ENCODE assay signal across 11 mouse cellular contexts in genomic region chr7:143305808-143306207, GRCm38 (mm10).
DNase-seq lines count a peak whose midpoint lies in the region; ATAC-seq and TF ChIP-seq lines count a peak whose summit lies in the region.
"Had no signal": no experiment of that assay in that cellular context is flagged by ENCODE, and none has a peak within 500 bp of the region (broad histone marks: within the 10 kb centered on the region; RNA-seq: fewer than 3 reads in every experiment).

No protein-coding gene starts in this region.

- TF ChIP-seq CTCF in lung, embryonic 14.5 days (IDR thresholded peaks at IDR 0.05; ENCODE audit: low read depth) = no peak

- H3K9ac ChIP-seq in forebrain, embryonic 16.5 days (replicated peaks; ENCODE audit: low read depth, low read length) = no peak overlapping the region
- H3K9ac ChIP-seq in lung, embryonic 14.5 days = peak overlapping the region; percentile 8; the same call in 1 of the 2 replicates
- H3K9ac ChIP-seq in hindbrain, embryonic 13.5 days = no peak overlapping the region; the same call in 1 of the 2 replicates
- no peak overlapping the region for H3K9ac ChIP-seq in neural tube, embryonic 14.5 days (replicated peaks; ENCODE audit: low read depth, low read length)

- 65% methylated on average over 10 of the region's 10 CpGs for WGBS in forebrain, embryonic 10.5 days
- WGBS in forebrain, embryonic 16.5 days = 56% methylated on average over 10 of the region's 10 CpGs
- 32% methylated on average over 10 of the region's 10 CpGs for whole genome bisulfite sequencing in lung, embryonic 14.5 days
- 31% methylated on average over 10 of the region's 10 CpGs for whole genome bisulfite sequencing in hindbrain, embryonic 13.5 days
- 17% methylated on average over 10 of the region's 10 CpGs for WGBS in neural tube, embryonic 14.5 days

- ATAC-seq in forebrain, embryonic 16.5 days = no peak
- peak; percentile 51; the same call in 1 of the 2 replicates for ATAC-seq in lung, embryonic 14.5 days (ENCODE audit: insufficient read depth)
- no peak for ATAC-seq in hindbrain, embryonic 13.5 days (ENCODE audit: low FRiP score)
- 0 out of 2 replicates have a peak, but pooled peaks have one; percentile 56 for ATAC-seq in neural tube, embryonic 14.5 days (ENCODE audit: low read depth)

- H3K4me2 ChIP-seq in forebrain, embryonic 16.5 days (ENCODE audit: low read length) = no peak overlapping the region
- H3K4me2 ChIP-seq in lung, embryonic 14.5 days = peak overlapping the region; percentile 23; the same call in 1 of the 2 replicates
- no peak overlapping the region for H3K4me2 ChIP-seq in hindbrain, embryonic 13.5 days
- H3K4me2 ChIP-seq in neural tube, embryonic 14.5 days (ENCODE audit: low read depth, low read length) = no peak overlapping the region

- peaks cover 36% of the 10 kb centered on the region for H3K4me1 ChIP-seq in forebrain, embryonic 10.5 days
- H3K4me1 ChIP-seq in forebrain, embryonic 16.5 days (replicated peaks; ENCODE audit: control insufficient read depth, insufficient read depth, low read length) = no peaks in the 10 kb centered on the region
- peaks cover 14% of the 10 kb centered on the region for H3K4me1 ChIP-seq in lung, embryonic 14.5 days (ENCODE audit: insufficient read depth)
- H3K4me1 ChIP-seq in hindbrain, embryonic 13.5 days (replicated peaks) = peaks cover 19% of the 10 kb centered on the region
- 0 out of 2 replicates have a peak, but pooled peaks cover 3% of the 10 kb centered on the region for H3K4me1 ChIP-seq in neural tube, embryonic 14.5 days (ENCODE audit: control insufficient read depth, insufficient read depth, low read length)

- no peaks in the 10 kb centered on the region for H3K9me3 ChIP-seq in forebrain, embryonic 10.5 days
- no peaks in the 10 kb centered on the region for H3K9me3 ChIP-seq in forebrain, embryonic 16.5 days (ENCODE audit: control insufficient read depth, low read length)
- H3K9me3 ChIP-seq in lung, embryonic 14.5 days (ENCODE audit: low read depth, low read length) = no peaks in the 10 kb centered on the region
- H3K9me3 ChIP-seq in hindbrain, embryonic 13.5 days = no peaks in the 10 kb centered on the region
- H3K9me3 ChIP-seq in neural tube, embryonic 14.5 days (ENCODE audit: control insufficient read depth, low read length) = no peaks in the 10 kb centered on the region

- no peak for DNase-seq in forebrain, embryonic 10.5 days (ENCODE audit: extremely low spot score, low spot score)
- peak; percentile 49 for DNase-seq in lung, embryonic 14.5 days
- no peak for DNase-seq in lung, postnatal 10 days
- DNase-seq in cerebellum, adult 9-10 months = no peak
- DNase-seq in urinary bladder, postnatal 4 days (ENCODE audit: low spot score in 2 of 2) = no peak
- DNase-seq: heart, adult 2 months; kidney, postnatal 36 days; thymus, postnatal 14 days had no signal

- H3K4me3 ChIP-seq in forebrain, embryonic 10.5 days = no peak overlapping the region
- H3K4me3 ChIP-seq in forebrain, embryonic 16.5 days (replicated peaks; ENCODE audit: low read length) = no peak overlapping the region
- H3K4me3 ChIP-seq in lung, embryonic 14.5 days (ENCODE audit: low read depth, low read length) = no peak overlapping the region
- H3K4me3 ChIP-seq in hindbrain, embryonic 13.5 days = no peak overlapping the region
- no peak overlapping the region for H3K4me3 ChIP-seq in neural tube, embryonic 14.5 days (ENCODE audit: low read depth, low read length)
- H3K4me3 ChIP-seq: heart, adult 2 months had no signal

- no peaks in the 10 kb centered on the region; the same call in 1 of the 2 replicates for H3K27me3 ChIP-seq in forebrain, embryonic 10.5 days (ENCODE audit: poor library complexity, severe bottlenecking)
- H3K27me3 ChIP-seq in forebrain, embryonic 16.5 days (replicated peaks; ENCODE audit: control insufficient read depth, insufficient read depth, low read length) = peaks cover 4% of the 10 kb centered on the region; the same call in 1 of the 2 replicates
- no peaks in the 10 kb centered on the region for H3K27me3 ChIP-seq in lung, embryonic 14.5 days (ENCODE audit: insufficient read depth, low read length)
- H3K27me3 ChIP-seq in hindbrain, embryonic 13.5 days = no peaks in the 10 kb centered on the region
- no peaks in the 10 kb centered on the region for H3K27me3 ChIP-seq in neural tube, embryonic 14.5 days (ENCODE audit: control insufficient read depth, insufficient read depth, low read length)

- no peaks in the 10 kb centered on the region for H3K36me3 ChIP-seq in forebrain, embryonic 10.5 days (replicated peaks)
- H3K36me3 ChIP-seq in forebrain, embryonic 16.5 days (ENCODE audit: control insufficient read depth, insufficient read depth) = no peaks in the 10 kb centered on the region
- no peaks in the 10 kb centered on the region for H3K36me3 ChIP-seq in lung, embryonic 14.5 days (ENCODE audit: insufficient read depth)
- H3K36me3 ChIP-seq in hindbrain, embryonic 13.5 days = no peaks in the 10 kb centered on the region
- no peaks in the 10 kb centered on the region for H3K36me3 ChIP-seq in neural tube, embryonic 14.5 days (ENCODE audit: control insufficient read depth, insufficient read depth, low read length)

- H3K27ac ChIP-seq in forebrain, embryonic 10.5 days = peak overlapping the region; percentile 51; the same call in 1 of the 2 replicates
- no peak overlapping the region for H3K27ac ChIP-seq in forebrain, embryonic 16.5 days (ENCODE audit: low read length)
- H3K27ac ChIP-seq in lung, embryonic 14.5 days (ENCODE audit: low read depth) = peak overlapping the region; percentile 52; the same call in 1 of the 2 replicates
- peak overlapping the region; percentile 13; the same call in 1 of the 2 replicates for H3K27ac ChIP-seq in hindbrain, embryonic 13.5 days
- H3K27ac ChIP-seq in neural tube, embryonic 14.5 days (ENCODE audit: low read depth, low read length) = peak overlapping the region; percentile 24; the same call in 1 of the 2 replicates
- H3K27ac ChIP-seq: heart, adult 2 months had no signal

Comparison
In these comparisons a context has a peak if more than half of its experiments do, and no peak if none do; other contexts are left out.
1. ATAC-seq: peak in lung, embryonic 14.5 days (single experiment) and neural tube, embryonic 14.5 days (single experiment); none in forebrain, embryonic 16.5 days (single experiment) and hindbrain, embryonic 13.5 days (single experiment).